Mouse (Mus musculus): ENCODE measurements around the gene Rab13.

Gene Rab13

GRCm38 (mm10) chr3:90213377-90213866 is at the start of gene Rab13, which contains the start of gene Rps27:
Rab13 (plus strand) TSS chr3:90213695.
Rps27 (minus strand) TSS chr3:90213651.
- peak; percentile 90 to 92 for DNase-seq

GRCm38 (mm10) chr3:90179566-90179965 is 33.9 kb upstream of the Rab13 start:
- DNase-seq: no peak

GRCm38 (mm10) chr3:90183581-90183980 is 29.9 kb upstream of the Rab13 start:
- DNase-seq: peak; percentile 22 to 33

GRCm38 (mm10) chr3:90190859-90191510 is 22.5 kb upstream of the Rab13 start:
- no peak for DNase-seq

- no peak for DNase-seq
These were observed 18.7 kb upstream of the Rab13 start for GRCm38 (mm10) chr3:90194759-90195158.

- DNase-seq: no peak
These were observed 17.9 kb upstream of the Rab13 start for GRCm38 (mm10) chr3:90195644-90196043.

GRCm38 (mm10) chr3:90197548-90197947 is 15.9 kb upstream of the Rab13 start:
- no peak for DNase-seq

- no peak for DNase-seq
These were observed 10.6 kb upstream of the Rab13 start for GRCm38 (mm10) chr3:90202884-90203283.

GRCm38 (mm10) chr3:90203619-90204018 is 9.9 kb upstream of the Rab13 start:
- no peak for DNase-seq

GRCm38 (mm10) chr3:90204582-90204981 is 8.9 kb upstream of the Rab13 start:
- DNase-seq: no peak

GRCm38 (mm10) chr3:90208662-90209061 is 4.8 kb upstream of the Rab13 start:
- DNase-seq: peak; percentile 10 to 32

- no peak for DNase-seq
These were observed 3.5 kb upstream of the Rab13 start for GRCm38 (mm10) chr3:90209908-90210566.

GRCm38 (mm10) chr3:90211475-90212398 is 1.8 kb upstream of the Rab13 start:
- DNase-seq: no peak

- DNase-seq: no peak
These were observed 772 bp upstream of the Rab13 start for GRCm38 (mm10) chr3:90212723-90213122.

GRCm38 (mm10) chr3:90213956-90214684 is 625 bp downstream of the Rab13 start:
- DNase-seq: peak in 1 of 2 experiments; percentile 19

- no peak for DNase-seq
These were observed 2.4 kb downstream of the Rab13 start for GRCm38 (mm10) chr3:90215825-90216380.

GRCm38 (mm10) chr3:90220088-90220487 is 6.6 kb downstream of the Rab13 start:
- peak in 1 of 2 experiments; percentile 69 for DNase-seq

- peak; percentile 86 to 92 for DNase-seq
These were observed 7.0 kb downstream of the Rab13 start for GRCm38 (mm10) chr3:90220531-90220951.

- DNase-seq: no peak
These were observed 7.6 kb downstream of the Rab13 start for GRCm38 (mm10) chr3:90221123-90221522.

- no peak for DNase-seq
These were observed 9.0 kb downstream of the Rab13 start for GRCm38 (mm10) chr3:90222455-90222854.

- no peak for DNase-seq
These were observed 9.4 kb downstream of the Rab13 start for GRCm38 (mm10) chr3:90222941-90223340.

- no peak for DNase-seq
These were observed 10.8 kb downstream of the Rab13 start for GRCm38 (mm10) chr3:90224331-90224730.
